Mouse (Mus musculus) limb, embryonic 14.5 days (tissue): ENCODE measurements around the gene Plekhm2. TPM values are rescaled to one million over a fixed set of nuclear protein-coding genes. Genes with fewer than 3 reads are reported as not detected.
A peak's percentile ranks its signal among the peaks of the same experiment; 100 is the strongest.

Experiments
- ATAC-seq: fragments of 200-750 bp; cut with Nextera tagmentation; 2 replicates; pipeline ENCODE4 v1.8.0; 2017; ENCODE audit warnings: low read depth, moderate number of reproducible peaks, moderate TSS enrichment; ENCODE audit not compliant: low FRiP score
- DNase-seq: peaks from one replicate; pipeline ENCODE4 v3.0.0-alpha.2; 2015; ENCODE audit warnings: low spot score
- H3K27ac ChIP-seq: fragments of 300-500 bp; sonication (generic); replicated peaks from 2 replicates; pipeline ENCODE4 v1.5.1; 2014; ENCODE audit warnings: low read depth, mild to moderate bottlenecking, low read length, moderate library complexity, mixed read lengths
- H3K27me3 ChIP-seq: fragments of 300-500 bp; sonication (generic); 2 replicates; pipeline ENCODE4 v1.6.1; 2014; ENCODE audit warnings: low read length, mixed read lengths; ENCODE audit not compliant: control insufficient read depth, insufficient read depth
- H3K36me3 ChIP-seq: fragments of 300-500 bp; sonication (generic); 2 replicates; pipeline ENCODE4 v1.6.1; 2014; ENCODE audit warnings: mild to moderate bottlenecking, low read length, moderate library complexity, mixed read lengths; ENCODE audit not compliant: control insufficient read depth, insufficient read depth
- H3K4me1 ChIP-seq: fragments of 300-500 bp; sonication (generic); 2 replicates; pipeline ENCODE4 v1.6.1; 2014; ENCODE audit warnings: antibody characterized with exemption, low read length, mixed read lengths; ENCODE audit not compliant: control insufficient read depth, insufficient read depth
- H3K4me2 ChIP-seq: fragments of 300-500 bp; sonication (generic); replicated peaks from 2 replicates; pipeline ENCODE4 v1.6.1; 2014; ENCODE audit warnings: low read depth, mild to moderate bottlenecking, low read length, moderate library complexity; ENCODE audit not compliant: severe bottlenecking
- H3K4me3 ChIP-seq: fragments of 300-500 bp; sonication (generic); replicated peaks from 2 replicates; pipeline ENCODE4 v1.5.1; 2014; ENCODE audit warnings: low read length
- H3K9ac ChIP-seq: fragments of 300-500 bp; sonication (generic); 2 replicates; pipeline ENCODE4 v1.6.1; 2014; ENCODE audit warnings: mild to moderate bottlenecking, low read depth, low read length, moderate library complexity; ENCODE audit not compliant: severe bottlenecking
- H3K9me3 ChIP-seq: fragments of 300-500 bp; sonication (generic); 2 replicates; pipeline ENCODE4 v1.6.1; 2016; ENCODE audit warnings: low read length; ENCODE audit not compliant: control insufficient read depth
- POLR2A ChIP-seq: fragments of 200-500 bp; IDR thresholded peaks from 2 replicates; pipeline ENCODE4 v1.8.0; 2012; ENCODE audit warnings: inconsistent platforms, mild to moderate bottlenecking, moderate library complexity, borderline replicate concordance; ENCODE audit not compliant: insufficient read depth, insufficient read length; ENCODE audit errors: extremely low read depth
- WGBS: fragments of 180-500 bp; shearing (Covaris S2); extraction: QIAGEN DNeasy Blood & Tissue Kit; methylation state at CpG from one replicate; pipeline ENCODE4 v1.1.7; 2014; 5-methylcytosine and 5-hydroxymethylcytosine counted together
- polyA plus RNA-seq, 2 experiments: library from polyadenylated mRNA; depleted of rRNA in 1 of 2; stranded (reverse) in 1 of 2; unstranded in 1 of 2; fragments of >200 nt; fragmentation: Nextera tagmentation in 1 of 2; extraction: Ambion mirVana in 1 of 2; gene quantifications; 2 replicates each; pipeline versions ENCODE4 v1.2.1 to v1.2.3; 2012 to 2014

Plekhm2 gene
- 51.8 and 67.8 TPM in 2 replicates for polyA plus RNA-seq (2012; rRNA removed)
- polyA plus RNA-seq (2014; fragmentation: Nextera tagmentation; extraction: Ambion mirVana), result 4.9 and 6.4 TPM in 2 replicates

GRCm38 (mm10) chr4:141664799-141665198 lies at the start of gene Plekhm2:
Gene Plekhm2 (minus strand): TSS chr4:141664899.
- Histone ChIP-seq H3K4me1 (peaks cover 8% of the 10 kb centered on the region), H3K27me3 (no peaks in the 10 kb centered on the region), H3K4me3 (peak within 1 kb of the TSS; percentile 82), H3K27ac (peak within 1 kb of the TSS; percentile 75), H3K4me2 (peak within 1 kb of the TSS; percentile 90), H3K9me3 (no peaks in the 10 kb centered on the region), H3K36me3 (peaks cover 16% of the 10 kb centered on the region), H3K9ac (peak within 1 kb of the TSS; percentile 91)
- no peak for TF ChIP-seq POLR2A
- ATAC-seq (no peak), DNase-seq (no peak)
- WGBS, result 66% methylated on average over 8 of the region's 8 CpGs

DNA sequence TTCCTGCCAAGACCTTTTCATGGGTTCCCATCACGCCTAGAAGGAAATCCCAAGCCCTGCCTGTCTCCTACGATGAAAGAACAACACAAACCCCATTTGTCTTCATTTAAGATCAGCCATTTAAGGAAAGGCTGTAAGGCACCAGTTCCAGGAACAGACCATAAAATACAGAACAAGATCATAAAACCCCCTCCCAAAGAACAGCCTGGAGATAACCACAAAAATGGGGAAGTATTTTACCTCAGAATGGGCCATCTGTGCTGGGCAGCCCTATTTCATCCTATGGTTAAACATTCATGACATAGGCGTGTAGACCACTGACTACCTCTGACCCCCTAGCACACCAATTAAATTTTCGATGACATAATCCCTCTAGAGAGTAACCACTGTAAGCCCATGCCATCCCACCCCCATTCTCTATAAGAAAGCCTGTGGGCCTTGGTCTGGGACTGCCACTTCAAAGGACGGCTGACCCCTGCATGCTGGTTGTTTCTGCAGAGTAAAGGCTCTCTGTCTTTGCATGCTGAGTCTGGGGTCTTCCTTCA lies 49.0 kb upstream of the Plekhm2 start:
- H3K4me3 ChIP-seq, result no peak overlapping the region
- no peak overlapping the region for H3K27ac ChIP-seq
- DNase-seq (no peak), ATAC-seq (no peak)
- peaks cover 49% of the 10 kb centered on the region for H3K36me3 ChIP-seq
- H3K4me1 ChIP-seq, result peaks cover 13% of the 10 kb centered on the region
- H3K9me3 ChIP-seq, result no peaks in the 10 kb centered on the region
- WGBS, result 41% methylated on average over 5 of the region's 5 CpGs
- H3K27me3 ChIP-seq, result no peaks in the 10 kb centered on the region
- H3K9ac ChIP-seq, result no peak overlapping the region
- H3K4me2 ChIP-seq, result no peak overlapping the region
- TF ChIP-seq POLR2A, result no peak

GRCm38 (mm10) chr4:141711250-141711649 lies 46.6 kb upstream of the Plekhm2 start:
- H3K4me2 ChIP-seq, result no peak overlapping the region
- DNase-seq, result no peak
- no peak for ATAC-seq
- H3K36me3 ChIP-seq, result peaks cover 67% of the 10 kb centered on the region
- no peaks in the 10 kb centered on the region for H3K27me3 ChIP-seq
- H3K9me3 ChIP-seq, result no peaks in the 10 kb centered on the region
- H3K4me3 ChIP-seq, result no peak overlapping the region
- no peak overlapping the region for H3K9ac ChIP-seq
- TF ChIP-seq POLR2A, result no peak
- no peak overlapping the region for H3K27ac ChIP-seq
- peaks cover 13% of the 10 kb centered on the region for H3K4me1 ChIP-seq
- WGBS, result 90% methylated on average over 1 of the region's 1 CpGs

GRCm38 (mm10) chr4:141708971-141709370 lies 44.3 kb upstream of the Plekhm2 start:
- DNase-seq (no peak), ATAC-seq (no peak)
- Histone ChIP-seq H3K4me3 (no peak overlapping the region), H3K27me3 (no peaks in the 10 kb centered on the region), H3K9ac (no peak overlapping the region), H3K36me3 (peaks cover 90% of the 10 kb centered on the region), H3K9me3 (no peaks in the 10 kb centered on the region), H3K27ac (no peak overlapping the region), H3K4me1 (peaks cover 3% of the 10 kb centered on the region; the same call in 1 of the 2 replicates), H3K4me2 (no peak overlapping the region)
- WGBS, result 88% methylated on average over 2 of the region's 2 CpGs
- no peak for TF ChIP-seq POLR2A

DNA sequence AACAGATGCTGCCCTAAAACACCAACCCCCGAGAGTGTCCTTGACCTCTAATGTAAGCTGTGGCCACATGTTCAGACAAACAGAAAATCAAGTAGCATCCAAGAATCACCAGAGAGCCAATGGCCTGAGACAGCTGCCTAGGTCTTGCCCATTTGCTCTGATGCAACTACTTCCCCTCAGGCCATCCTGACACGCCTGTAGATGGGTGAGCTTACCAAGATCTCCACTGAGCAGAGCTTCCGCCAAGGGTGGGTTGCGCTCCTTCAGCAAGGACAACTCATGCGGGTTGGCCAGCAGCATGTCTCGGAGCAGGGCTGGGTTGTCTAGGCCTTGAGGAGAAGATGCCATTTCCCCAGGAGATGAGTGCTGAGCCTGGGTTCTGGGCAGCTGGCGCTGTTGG lies 43.3 kb upstream of the Plekhm2 start:
- no peak overlapping the region for H3K9ac ChIP-seq
- WGBS, result 90% methylated on average over 7 of the region's 7 CpGs
- H3K27me3 ChIP-seq, result no peaks in the 10 kb centered on the region
- peaks cover 94% of the 10 kb centered on the region for H3K36me3 ChIP-seq
- H3K9me3 ChIP-seq, result no peaks in the 10 kb centered on the region
- H3K27ac ChIP-seq, result no peak overlapping the region
- no peak overlapping the region for H3K4me2 ChIP-seq
- no peaks in the 10 kb centered on the region for H3K4me1 ChIP-seq
- no peak for TF ChIP-seq POLR2A
- no peak for DNase-seq
- ATAC-seq, result no peak
- no peak overlapping the region for H3K4me3 ChIP-seq

DNA sequence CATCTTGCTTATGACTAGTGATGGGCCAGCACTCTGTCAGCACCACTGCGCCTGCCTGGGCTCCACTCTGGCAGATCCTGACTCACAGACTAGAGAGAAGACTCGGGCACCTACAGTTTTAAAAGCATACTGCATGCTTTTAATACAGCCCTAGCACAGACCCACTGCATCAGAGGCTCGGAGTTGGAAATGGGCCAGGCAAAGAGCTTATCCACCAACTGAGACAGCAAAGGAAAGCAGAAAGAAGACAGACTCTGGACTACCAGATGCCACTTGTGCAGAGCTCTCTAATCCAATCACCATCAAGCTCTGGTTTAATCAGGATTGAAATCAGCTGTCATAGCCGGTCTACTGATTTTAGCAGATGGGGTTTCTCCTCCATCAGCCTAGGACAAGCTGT lies 40.6 kb upstream of the Plekhm2 start:
- peaks cover 88% of the 10 kb centered on the region for H3K36me3 ChIP-seq
- H3K9me3 ChIP-seq, result no peaks in the 10 kb centered on the region
- H3K4me1 ChIP-seq, result no peaks in the 10 kb centered on the region
- no peak overlapping the region for H3K9ac ChIP-seq
- H3K4me3 ChIP-seq, result no peak overlapping the region
- H3K27me3 ChIP-seq, result no peaks in the 10 kb centered on the region
- WGBS, result 81% methylated on average over 4 of the region's 4 CpGs
- no peak overlapping the region for H3K27ac ChIP-seq
- TF ChIP-seq POLR2A, result no peak
- no peak overlapping the region for H3K4me2 ChIP-seq
- ATAC-seq (no peak), DNase-seq (no peak)
